Mouse (Mus musculus): ENCODE measurements around the gene Sfxn3. TPM values are rescaled to one million over a fixed set of nuclear protein-coding genes. Genes with fewer than 3 reads are reported as not detected.

The Sfxn3 gene
- total and polyA plus RNA-seq, 3 experiments: 5.0 to 10.6 TPM; not detected in 1

GRCm38 (mm10) chr19:45012219-45012618, 35.1 kb upstream of the Sfxn3 start:
- Histone ChIP-seq H3K4me3 (ENCODE audit: control insufficient read depth in 1 of 2, insufficient read depth in 1 of 2, low read depth in 2 of 2, low read length in 2 of 2) (no peak overlapping the region), H3K27ac (ENCODE audit: control insufficient read depth, low read depth, low read length) (no peak overlapping the region), H3K9ac (ENCODE audit: control insufficient read depth, low read depth, low read length, poor library complexity, severe bottlenecking) (no peak overlapping the region), H3K4me1 (ENCODE audit: control insufficient read depth in 1 of 2, insufficient read depth in 2 of 2, low read length in 2 of 2) (peaks cover 6 to 27% of the 10 kb centered on the region in 2 experiments), H3K36me3 (ENCODE audit: control insufficient read depth in 1 of 2, insufficient read depth in 2 of 2, low read length in 2 of 2) (peaks cover 0 to 18% of the 10 kb centered on the region in 2 experiments), H3K9me3 (replicated peaks; ENCODE audit: insufficient read depth, low read length) (no peaks in the 10 kb centered on the region), H3K79me2 (ENCODE audit: control insufficient read depth, insufficient read depth, low read length, poor library complexity) (peaks cover 11% of the 10 kb centered on the region), H3K27me3 (ENCODE audit: control insufficient read depth in 1 of 2, insufficient read depth in 2 of 2, low read length in 2 of 2) (no peaks in the 10 kb centered on the region)
- TF ChIP-seq ZC3H11A (IDR thresholded peaks at IDR 0.05; ENCODE audit: low read depth, low read length) (no peak), RCOR1 (IDR thresholded peaks at IDR 0.05; ENCODE audit: low read depth, low read length) (no peak), HCFC1 (IDR thresholded peaks at IDR 0.05; ENCODE audit: low read depth, low read length) (no peak), KAT2A (conservative IDR thresholded peaks at IDR 0.05; ENCODE audit: low read depth, low read length) (no peak), POLR2AphosphoS5 (IDR thresholded peaks at IDR 0.05; ENCODE audit: borderline replicate concordance, low read depth, low read length) (no peak), SIN3A (IDR thresholded peaks at IDR 0.05; ENCODE audit: low read length) (no peak), USF2 (IDR thresholded peaks at IDR 0.05; ENCODE audit: borderline replicate concordance in 1 of 2, insufficient read depth in 1 of 2, low read depth in 1 of 2, low read length in 2 of 2) (no peak), JUND (IDR thresholded peaks at IDR 0.05; ENCODE audit: low read depth, low read length) (no peak), EP300 (IDR thresholded peaks at IDR 0.05; ENCODE audit: low read depth in 1 of 2, low read length in 2 of 2) (no peak)
- DNase-seq (ENCODE audit: low read depth, low spot score): no peak

GRCm38 (mm10) chr19:45012636-45013035, 34.7 kb upstream of the Sfxn3 start:
- Histone ChIP-seq H3K36me3 (ENCODE audit: control insufficient read depth in 1 of 2, insufficient read depth in 2 of 2, low read length in 2 of 2) (peaks cover 0 to 14% of the 10 kb centered on the region in 2 experiments), H3K9ac (ENCODE audit: control insufficient read depth, low read depth, low read length, poor library complexity, severe bottlenecking) (no peak overlapping the region), H3K27ac (ENCODE audit: control insufficient read depth, low read depth, low read length) (no peak overlapping the region), H3K4me1 (ENCODE audit: control insufficient read depth in 1 of 2, insufficient read depth in 2 of 2, low read length in 2 of 2) (peaks cover 6 to 23% of the 10 kb centered on the region in 2 experiments), H3K4me3 (ENCODE audit: control insufficient read depth in 1 of 2, insufficient read depth in 1 of 2, low read depth in 2 of 2, low read length in 2 of 2) (no peak overlapping the region), H3K27me3 (ENCODE audit: control insufficient read depth in 1 of 2, insufficient read depth in 2 of 2, low read length in 2 of 2) (no peaks in the 10 kb centered on the region), H3K79me2 (ENCODE audit: control insufficient read depth, insufficient read depth, low read length, poor library complexity) (peaks cover 7% of the 10 kb centered on the region), H3K9me3 (replicated peaks; ENCODE audit: insufficient read depth, low read length) (no peaks in the 10 kb centered on the region)
- peak; percentile 67 for DNase-seq (ENCODE audit: low read depth, low spot score)
- no peak for TF ChIP-seq MAZ (IDR thresholded peaks at IDR 0.05; ENCODE audit: low read depth, low read length)
- TF ChIP-seq UBTF (IDR thresholded peaks at IDR 0.05; ENCODE audit: borderline replicate concordance, insufficient read depth, low read depth, low read length): no peak
- peak; percentile 48 for TF ChIP-seq RAD21 (IDR thresholded peaks at IDR 0.05; ENCODE audit: low read depth, low read length)
- peak in 2 of 3 experiments; percentile 58 to 77; a peak in 4 of 6 replicates for TF ChIP-seq CTCF (IDR thresholded peaks at IDR 0.05 in 2 of 3, conservative IDR thresholded peaks at IDR 0.05 in 1 of 3; ENCODE audit: control insufficient read depth in 1 of 3, insufficient read depth in 1 of 3, low read depth in 2 of 3, low read length in 3 of 3, poor library complexity in 1 of 3, severe bottlenecking in 1 of 3)
- TF ChIP-seq EP300 (IDR thresholded peaks at IDR 0.05; ENCODE audit: low read depth in 1 of 2, low read length in 2 of 2): no peak
- TF ChIP-seq MYB (IDR thresholded peaks at IDR 0.05; ENCODE audit: low read depth, low read length): no peak
- TF ChIP-seq TBP (IDR thresholded peaks at IDR 0.05; ENCODE audit: low read depth, low read length): no peak
- TF ChIP-seq CHD2 (IDR thresholded peaks at IDR 0.05; ENCODE audit: low read length): no peak
- peak; percentile 63 for TF ChIP-seq SMC3 (IDR thresholded peaks at IDR 0.05; ENCODE audit: low read depth, low read length)
- no peak for TF ChIP-seq NRF1 (IDR thresholded peaks at IDR 0.05; ENCODE audit: insufficient read depth, low read depth, low read length, poor library complexity, severe bottlenecking)
- peak; percentile 20; the same call in 1 of the 2 replicates for TF ChIP-seq ZC3H11A (IDR thresholded peaks at IDR 0.05; ENCODE audit: low read depth, low read length)
- TF ChIP-seq MYC (IDR thresholded peaks at IDR 0.05; ENCODE audit: low read depth, low read length): no peak

Data from MEL (cell line).